Mouse (Mus musculus) hindbrain, embryonic 15.5 days (tissue): Measurements from ENCODE around the gene Lrcol1. TPM values are rescaled to one million over a fixed set of nuclear protein-coding genes. Genes with fewer than 3 reads are reported as not detected.

Source experiments
- ATAC-seq: fragments of 200-750 bp; cut with Nextera tagmentation; 2 replicates; pipeline ENCODE4 v1.8.0; 2017; ENCODE audit warnings: low read depth, moderate number of reproducible peaks, moderate TSS enrichment; ENCODE audit not compliant: low FRiP score
- H3K27ac ChIP-seq: fragments of 300-500 bp; sonication (generic); replicated peaks from 2 replicates; pipeline ENCODE4 v1.5.1; 2015; ENCODE audit warnings: mild to moderate bottlenecking, inconsistent platforms
- H3K27me3 ChIP-seq: fragments of 300-500 bp; sonication (generic); 2 replicates; pipeline ENCODE4 v1.6.1; 2015; ENCODE audit warnings: control low read depth, inconsistent platforms
- H3K36me3 ChIP-seq: fragments of 300-500 bp; sonication (generic); 2 replicates; pipeline ENCODE4 v1.6.1; 2015; ENCODE audit warnings: control low read depth, inconsistent platforms
- H3K4me1 ChIP-seq: fragments of 300-500 bp; sonication (generic); replicated peaks from 2 replicates; pipeline ENCODE4 v1.6.1; 2015; ENCODE audit warnings: control low read depth, inconsistent platforms
- H3K4me2 ChIP-seq: fragments of 300-500 bp; sonication (generic); 2 replicates; pipeline ENCODE4 v1.6.1; 2015; ENCODE audit warnings: moderate library complexity, mild to moderate bottlenecking, inconsistent platforms
- H3K4me3 ChIP-seq: fragments of 300-500 bp; sonication (generic); 2 replicates; pipeline ENCODE4 v1.5.1; 2015; ENCODE audit warnings: mild to moderate bottlenecking, inconsistent platforms
- H3K9ac ChIP-seq: fragments of 300-500 bp; sonication (generic); 2 replicates; pipeline ENCODE4 v1.6.1; 2015; ENCODE audit warnings: inconsistent platforms
- H3K9me3 ChIP-seq: fragments of 300-500 bp; sonication (generic); 2 replicates; pipeline ENCODE4 v1.6.1; 2016; ENCODE audit warnings: control low read depth, inconsistent platforms
- whole genome bisulfite sequencing: fragments of 180-500 bp; shearing (Covaris S2); methylation state at CpG from one replicate; pipeline ENCODE4 v1.1.7; 2015; 5-methylcytosine and 5-hydroxymethylcytosine counted together
- polyA plus RNA-seq: library from polyadenylated mRNA; unstranded; fragments of >200 nt; fragmentation: Nextera tagmentation; extraction: Ambion mirVana; gene quantifications from 2 replicates; pipeline ENCODE4 v1.2.1, GENCODE M21; 2015

Gene Lrcol1
- polyA plus RNA-seq, 1 experiment from 2014 or later = not detected

DNA sequence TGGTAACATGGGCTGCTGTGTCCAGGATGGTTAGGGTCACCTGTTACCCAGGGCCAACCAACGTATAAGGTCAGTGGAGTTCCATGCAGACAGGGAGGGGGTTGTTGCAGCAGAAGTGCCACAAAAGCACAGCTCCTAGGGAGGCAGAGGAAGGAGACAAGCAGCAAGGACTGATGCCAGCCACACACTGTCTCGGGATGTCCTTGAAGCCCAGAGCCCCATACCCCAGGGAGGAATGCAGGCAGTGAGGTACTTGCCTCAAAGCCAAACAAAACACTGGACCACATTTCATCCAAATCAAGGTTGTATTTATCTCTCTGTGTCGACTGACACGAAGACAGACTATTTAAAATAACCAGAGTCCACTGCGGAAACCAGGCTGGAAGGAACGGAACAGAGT is 16.9 kb downstream of the Lrcol1 start:
- Histone ChIP-seq H3K9me3 (no peaks in the 10 kb centered on the region), H3K27ac (no peak overlapping the region), H3K9ac (no peak overlapping the region), H3K4me2 (no peak overlapping the region), H3K27me3 (no peaks in the 10 kb centered on the region), H3K4me3 (no peak overlapping the region), H3K4me1 (peaks cover 13% of the 10 kb centered on the region), H3K36me3 (peaks cover 5% of the 10 kb centered on the region; the same call in 1 of the 2 replicates)
- no peak for ATAC-seq
- 90% methylated on average over 6 of the region's 6 CpGs for WGBS

DNA sequence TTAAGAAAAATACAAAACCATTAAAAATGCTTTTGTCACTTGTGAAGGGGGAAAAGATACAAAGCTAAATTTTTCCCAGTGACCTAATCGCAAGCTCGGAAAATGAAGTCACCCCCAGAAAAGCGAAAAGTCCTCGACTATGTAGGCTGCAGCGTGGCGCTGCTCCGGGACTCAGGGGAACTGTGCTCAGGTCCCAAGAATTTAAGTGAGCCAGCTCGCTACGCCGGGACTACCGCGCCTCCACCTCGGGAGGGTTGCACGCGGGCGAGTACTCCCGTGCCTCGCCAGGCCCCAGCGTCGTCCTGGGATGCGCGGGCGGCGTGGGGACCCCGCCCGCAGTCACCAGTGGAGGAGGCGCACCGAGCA is 18.3 kb downstream of the Lrcol1 start:
- no peaks in the 10 kb centered on the region for H3K9me3 ChIP-seq
- peak overlapping the region; percentile 44 for H3K9ac ChIP-seq
- H3K36me3 ChIP-seq = peaks cover 12% of the 10 kb centered on the region
- peak; percentile 21; the same call in 1 of the 2 replicates for ATAC-seq
- H3K27me3 ChIP-seq = no peaks in the 10 kb centered on the region
- H3K27ac ChIP-seq = 0 out of 2 replicates have a peak overlapping the region, but pooled peaks have one; percentile 28
- H3K4me2 ChIP-seq = peak overlapping the region; percentile 65
- peak overlapping the region; percentile 43 for H3K4me3 ChIP-seq
- WGBS = 3% methylated on average over 28 of the region's 28 CpGs
- peaks cover 13% of the 10 kb centered on the region for H3K4me1 ChIP-seq

DNA sequence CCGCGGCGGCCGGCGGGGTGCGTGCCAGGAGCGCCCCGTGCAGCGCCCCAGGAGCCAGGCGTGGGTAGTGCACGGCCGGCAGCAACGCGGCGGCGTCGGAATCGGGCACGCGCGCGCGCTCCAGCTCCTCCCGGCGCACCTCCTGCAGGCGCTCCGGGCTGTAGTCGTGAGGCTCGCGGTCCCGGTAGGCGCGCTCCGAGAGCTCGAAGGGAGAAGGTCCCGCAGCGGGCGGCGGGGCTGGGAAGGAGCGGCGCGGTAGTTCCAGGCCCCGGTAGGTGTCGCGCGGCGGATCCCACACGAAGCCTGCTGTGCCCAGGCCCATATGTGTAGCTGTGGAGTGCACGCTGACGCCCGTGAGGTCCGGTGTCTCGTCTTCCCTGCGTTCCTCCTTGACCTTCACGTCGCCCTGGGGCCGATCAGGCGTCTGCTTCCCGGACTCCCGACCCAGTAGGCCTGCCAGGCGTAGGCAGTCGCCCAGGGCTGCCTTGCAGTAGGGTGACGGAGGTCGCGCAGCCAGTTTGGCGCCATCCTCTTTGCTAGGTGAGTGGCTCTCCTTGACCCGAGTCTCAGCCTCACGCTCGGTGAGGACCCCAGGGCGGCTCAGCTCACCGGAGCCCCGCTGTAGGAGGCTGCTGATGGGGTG is 18.8 kb downstream of the Lrcol1 start:
- Histone ChIP-seq H3K9ac (peak overlapping the region; percentile 44), H3K27me3 (no peaks in the 10 kb centered on the region), H3K9me3 (no peaks in the 10 kb centered on the region), H3K4me2 (peak overlapping the region; percentile 65), H3K27ac (peak overlapping the region; percentile 28; the same call in 1 of the 2 replicates), H3K4me3 (peak overlapping the region; percentile 43), H3K4me1 (peaks cover 13% of the 10 kb centered on the region), H3K36me3 (peaks cover 12% of the 10 kb centered on the region)
- ATAC-seq = peak; percentile 79
- 3% methylated on average over 71 of the region's 72 CpGs for WGBS

DNA sequence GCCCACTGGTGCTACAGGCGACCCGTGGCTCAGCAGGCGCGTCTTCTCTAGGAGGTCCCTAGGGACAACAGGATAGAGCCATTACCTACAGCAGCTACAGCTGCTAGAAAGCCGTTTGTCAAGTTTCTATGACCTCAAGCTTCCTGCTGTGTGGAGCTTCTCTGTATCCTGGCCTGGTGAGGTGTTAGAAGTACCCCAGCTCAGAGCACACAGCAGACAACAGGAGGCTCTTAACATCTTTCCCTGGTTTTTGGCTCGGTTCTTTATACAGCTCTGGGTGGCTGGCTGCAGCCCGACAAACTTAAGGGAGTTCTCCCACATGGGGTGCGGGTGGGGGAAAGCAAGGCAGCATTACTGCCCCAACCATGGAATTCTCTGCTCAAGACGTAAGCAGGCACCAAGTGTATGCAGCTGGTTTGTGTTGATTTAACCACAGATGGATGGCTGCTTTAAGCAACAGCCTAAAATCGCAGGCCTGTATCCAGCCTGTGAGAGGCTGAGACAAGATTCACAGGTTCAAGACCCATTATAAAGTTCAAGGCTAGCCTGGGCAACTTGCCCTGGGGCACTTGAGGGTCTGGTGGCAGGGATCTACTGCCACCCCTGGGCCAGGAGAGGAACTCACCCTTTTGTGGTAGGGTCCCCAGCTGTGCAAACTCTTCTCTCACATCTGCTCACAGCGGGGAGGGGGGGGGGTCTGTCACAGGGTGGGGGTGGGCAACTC is 19.5 kb downstream of the Lrcol1 start:
- ATAC-seq = peak; percentile 12; the same call in 1 of the 2 replicates

DNA sequence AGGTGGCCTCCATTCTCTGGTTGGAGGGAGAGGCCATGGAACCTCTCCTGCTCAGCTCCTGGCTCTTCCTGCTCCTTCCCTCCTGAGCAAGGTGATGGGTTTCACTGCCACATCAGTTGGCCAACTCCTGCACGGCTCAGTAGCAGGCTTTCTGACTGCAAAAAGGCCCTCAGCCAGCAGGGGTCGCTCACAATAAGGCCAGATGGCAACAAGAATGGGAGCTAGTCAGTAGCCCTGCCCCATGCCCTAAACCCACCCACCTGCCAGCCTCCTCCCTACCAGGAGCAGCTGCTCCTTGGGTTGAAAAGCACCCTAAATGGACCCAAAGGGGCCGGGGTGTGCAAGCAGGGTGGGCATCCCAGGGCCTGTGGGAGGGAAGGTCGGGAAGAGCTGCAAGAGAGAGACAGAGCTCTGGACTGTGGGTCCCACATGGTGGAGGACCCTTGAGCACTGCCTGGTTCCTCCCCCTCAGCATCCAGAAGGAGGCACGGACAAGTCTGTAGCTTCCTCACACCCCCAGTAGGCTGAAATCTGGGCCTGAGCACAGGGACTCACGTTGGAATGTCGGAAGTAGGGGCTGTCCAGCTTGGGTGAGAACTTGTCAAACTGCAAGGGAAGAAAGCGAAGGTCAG is 32.4 kb downstream of the Lrcol1 start:
- no peak overlapping the region for H3K9ac ChIP-seq
- H3K36me3 ChIP-seq = peaks cover 40% of the 10 kb centered on the region
- no peak overlapping the region for H3K27ac ChIP-seq
- H3K27me3 ChIP-seq = no peaks in the 10 kb centered on the region
- H3K9me3 ChIP-seq = no peaks in the 10 kb centered on the region
- no peaks in the 10 kb centered on the region for H3K4me1 ChIP-seq
- H3K4me2 ChIP-seq = no peak overlapping the region
- peak; percentile 62; the same call in 1 of the 2 replicates for ATAC-seq
- no peak overlapping the region for H3K4me3 ChIP-seq
- WGBS = 61% methylated on average over 8 of the region's 8 CpGs

More for the DNA sequence above, 19.5 kb downstream of the Lrcol1 start:
- peaks cover 16% of the 10 kb centered on the region for H3K36me3 ChIP-seq
- H3K9ac ChIP-seq = peak overlapping the region; percentile 44
- no peaks in the 10 kb centered on the region for H3K27me3 ChIP-seq
- peak overlapping the region; percentile 28; the same call in 1 of the 2 replicates for H3K27ac ChIP-seq
- H3K4me1 ChIP-seq = peaks cover 13% of the 10 kb centered on the region
- H3K4me3 ChIP-seq = peak overlapping the region; percentile 43
- H3K9me3 ChIP-seq = no peaks in the 10 kb centered on the region
- 38% methylated on average over 10 of the region's 11 CpGs for WGBS
- H3K4me2 ChIP-seq = peak overlapping the region; percentile 65

DNA sequence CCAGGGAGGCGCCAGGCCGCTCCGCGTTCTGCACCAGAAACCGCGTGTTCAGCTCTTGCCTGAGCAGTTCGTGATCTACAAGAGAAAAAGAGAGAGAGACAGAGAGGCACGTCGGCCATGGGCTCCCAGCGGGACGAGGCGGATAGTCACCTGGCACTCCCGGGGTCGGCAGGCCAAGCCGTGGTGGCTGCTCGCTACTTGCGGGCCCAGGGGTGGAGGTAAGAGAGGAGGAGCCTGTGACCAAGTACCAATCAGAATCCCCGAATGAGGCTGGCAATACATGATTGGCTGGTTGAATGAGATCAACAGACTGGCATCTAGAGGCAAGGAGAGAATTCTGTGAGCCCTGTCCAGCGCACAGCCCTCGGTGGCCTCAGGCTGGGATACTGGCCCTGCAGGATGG is 33.7 kb downstream of the Lrcol1 start:
- Histone ChIP-seq H3K4me1 (no peaks in the 10 kb centered on the region), H3K4me3 (no peak overlapping the region), H3K9me3 (no peaks in the 10 kb centered on the region), H3K9ac (no peak overlapping the region), H3K4me2 (no peak overlapping the region), H3K36me3 (peaks cover 40% of the 10 kb centered on the region), H3K27ac (no peak overlapping the region), H3K27me3 (no peaks in the 10 kb centered on the region)
- WGBS = 32% methylated on average over 20 of the region's 20 CpGs
- ATAC-seq = peak; percentile 42; the same call in 1 of the 2 replicates

DNA sequence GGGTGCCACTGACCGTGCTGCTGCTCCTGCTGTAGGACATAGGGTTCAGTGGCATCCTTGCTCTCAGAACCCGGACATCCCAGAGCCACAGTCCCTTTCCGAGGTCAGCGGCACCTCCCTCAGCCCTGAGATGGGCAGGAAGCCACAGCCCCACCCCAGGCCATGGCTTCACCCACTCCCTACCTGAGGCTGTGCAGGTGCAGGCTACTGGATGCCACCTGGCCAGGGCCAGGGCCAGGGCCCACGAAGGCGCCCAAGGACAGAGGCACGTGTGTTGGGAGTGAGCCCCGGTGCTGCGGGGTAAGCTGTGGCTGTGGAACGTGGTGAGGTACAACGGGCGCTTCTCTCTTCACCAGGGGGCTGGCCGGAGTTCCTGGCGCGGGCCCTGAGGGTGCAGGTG is 34.6 kb downstream of the Lrcol1 start:
- Histone ChIP-seq H3K9ac (no peak overlapping the region), H3K4me3 (no peak overlapping the region), H3K36me3 (peaks cover 36% of the 10 kb centered on the region), H3K4me2 (no peak overlapping the region), H3K9me3 (no peaks in the 10 kb centered on the region), H3K4me1 (peaks cover 4% of the 10 kb centered on the region; the same call in 1 of the 2 replicates), H3K27me3 (no peaks in the 10 kb centered on the region), H3K27ac (no peak overlapping the region)
- WGBS = 89% methylated on average over 14 of the region's 15 CpGs
- ATAC-seq = peak; percentile 24; the same call in 1 of the 2 replicates

DNA sequence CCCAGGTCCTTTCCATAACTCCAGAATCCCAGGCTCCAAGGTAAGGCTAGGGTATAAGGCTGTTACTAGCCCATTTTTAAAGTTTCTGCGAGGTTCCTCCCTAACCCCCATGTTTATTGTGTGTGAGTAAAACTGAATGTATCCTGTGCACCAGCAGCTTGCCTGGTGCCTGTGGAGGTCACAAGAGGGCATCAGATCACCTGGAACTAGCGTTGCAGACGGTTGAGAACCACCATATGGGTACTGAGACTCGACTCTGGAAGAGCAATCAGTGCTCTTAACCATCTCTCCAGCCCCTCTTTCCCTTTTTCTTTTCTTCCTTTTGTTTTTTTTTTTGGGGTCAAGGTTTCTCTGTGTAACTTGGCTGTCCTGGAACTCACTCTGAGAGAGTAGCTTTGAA is 35.3 kb downstream of the Lrcol1 start:
- 87% methylated on average over 4 of the region's 4 CpGs for WGBS
- no peak for ATAC-seq
- peaks cover 35% of the 10 kb centered on the region for H3K36me3 ChIP-seq

DNA sequence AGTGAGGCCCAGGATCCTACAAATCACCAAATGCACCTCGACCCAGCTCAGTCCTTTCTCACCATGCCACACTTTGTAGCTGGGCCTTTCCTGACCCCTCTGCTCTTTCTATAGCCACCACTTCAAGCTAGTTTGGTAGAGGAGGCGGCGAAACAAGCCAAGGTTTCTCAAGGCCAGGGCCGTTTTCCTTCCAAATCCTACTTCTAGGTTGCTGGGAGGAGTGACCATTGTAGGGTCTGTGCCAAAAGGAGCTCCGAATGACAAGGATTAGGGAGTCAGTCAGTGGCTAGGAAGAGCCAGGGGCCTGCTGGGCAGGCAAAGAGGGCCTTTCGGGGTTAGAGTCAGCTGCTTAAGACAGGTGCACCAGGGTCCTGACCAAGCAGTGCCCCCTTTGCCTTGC is 40.0 kb downstream of the Lrcol1 start:
- no peak overlapping the region for H3K4me3 ChIP-seq
- 82% methylated on average over 6 of the region's 6 CpGs for WGBS
- no peak for ATAC-seq

More for the DNA sequence above, 35.3 kb downstream of the Lrcol1 start:
- H3K4me1 ChIP-seq = peaks cover 12% of the 10 kb centered on the region
- H3K4me3 ChIP-seq = no peak overlapping the region
- no peaks in the 10 kb centered on the region for H3K27me3 ChIP-seq
- H3K27ac ChIP-seq = no peak overlapping the region
- H3K9ac ChIP-seq = no peak overlapping the region
- no peak overlapping the region for H3K4me2 ChIP-seq
- H3K9me3 ChIP-seq = no peaks in the 10 kb centered on the region

DNA sequence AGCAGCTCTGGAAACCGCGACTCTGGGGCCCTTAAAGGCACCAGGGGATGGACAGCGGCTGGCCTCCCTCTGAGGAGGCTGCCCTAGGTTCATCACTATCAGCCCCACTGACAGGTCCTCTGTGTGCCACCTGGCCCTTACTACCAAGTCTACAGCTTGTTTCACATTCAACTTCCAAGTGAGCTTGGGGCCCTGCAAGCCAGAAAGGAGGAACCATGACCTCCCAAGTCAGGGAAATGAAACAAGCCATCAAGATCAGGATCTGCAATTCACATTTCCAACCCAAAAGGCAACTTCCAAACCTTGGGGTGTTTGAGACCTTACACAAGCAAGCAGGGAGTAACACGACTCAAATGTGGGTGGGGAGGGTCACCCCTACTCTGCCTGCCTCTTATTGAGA is 40.7 kb downstream of the Lrcol1 start:
- Histone ChIP-seq H3K4me3 (peak overlapping the region; percentile 65), H3K9ac (no peak overlapping the region)

More for the DNA sequence above, 40.0 kb downstream of the Lrcol1 start:
- H3K27ac ChIP-seq = no peak overlapping the region
- H3K4me1 ChIP-seq = peaks cover 36% of the 10 kb centered on the region
- no peak overlapping the region for H3K9ac ChIP-seq
- H3K4me2 ChIP-seq = peak overlapping the region; percentile 60
- H3K9me3 ChIP-seq = no peaks in the 10 kb centered on the region
- H3K36me3 ChIP-seq = no peaks in the 10 kb centered on the region
- H3K27me3 ChIP-seq = 0 out of 2 replicates have a peak, but pooled peaks cover 5% of the 10 kb centered on the region

DNA sequence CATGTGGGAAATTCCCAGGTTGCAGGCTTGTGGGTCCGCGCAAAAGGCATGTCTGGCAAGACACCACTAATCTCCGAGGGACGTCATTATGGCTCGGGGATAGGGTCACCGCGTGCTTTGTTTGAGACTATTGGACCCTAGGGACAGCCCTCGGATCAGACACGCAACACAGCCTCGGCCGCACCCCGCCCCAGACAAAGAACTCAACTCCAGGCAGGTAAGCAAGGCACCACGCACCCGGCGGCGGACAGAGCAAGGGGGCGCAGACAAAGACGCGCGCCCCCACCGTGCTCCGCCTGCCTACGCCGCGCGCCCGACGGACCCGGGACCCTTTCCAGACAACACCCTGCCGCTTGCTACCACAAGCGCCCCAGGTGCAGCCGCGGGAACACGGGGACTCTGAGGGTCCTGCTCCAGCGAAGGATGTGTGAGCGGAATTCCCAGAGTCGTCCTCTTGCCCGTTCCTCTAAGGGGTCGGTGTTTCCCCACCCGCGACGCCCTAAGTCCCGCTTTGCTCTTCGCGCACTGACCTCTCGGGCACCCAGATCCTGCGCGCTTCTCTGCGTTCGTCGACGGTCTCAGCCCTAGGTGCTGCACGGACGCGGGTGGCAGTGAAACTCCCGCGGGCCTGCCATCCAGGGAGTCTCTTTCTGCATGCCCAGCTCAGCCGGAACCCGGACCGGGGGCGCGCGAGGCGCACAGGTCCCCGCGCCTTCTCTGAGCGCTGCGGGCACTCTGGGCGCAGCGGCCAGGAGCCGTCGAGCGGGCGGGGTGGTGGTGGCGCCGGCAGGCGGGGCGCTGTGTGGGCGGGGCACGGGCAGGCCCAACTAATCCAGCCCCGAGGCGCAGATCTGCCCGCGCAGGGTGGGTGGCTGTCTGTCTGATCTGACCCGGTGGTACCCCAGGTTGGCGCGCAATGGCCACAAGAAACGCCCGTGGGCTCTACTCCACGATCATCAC is 42.1 kb downstream of the Lrcol1 start:
- peaks cover 36% of the 10 kb centered on the region for H3K4me1 ChIP-seq
- 1% methylated on average over 87 of the region's 90 CpGs for WGBS
- 0 out of 2 replicates have a peak, but pooled peaks cover 5% of the 10 kb centered on the region for H3K27me3 ChIP-seq
- H3K27ac ChIP-seq = peak overlapping the region; percentile 61
- H3K4me2 ChIP-seq = peak overlapping the region; percentile 60
- ATAC-seq = peak; percentile 82
- H3K9ac ChIP-seq = peak overlapping the region; percentile 61
- H3K36me3 ChIP-seq = no peaks in the 10 kb centered on the region
- peak overlapping the region; percentile 65 for H3K4me3 ChIP-seq
- no peaks in the 10 kb centered on the region for H3K9me3 ChIP-seq

More for the DNA sequence above, 40.7 kb downstream of the Lrcol1 start:
- Histone ChIP-seq H3K4me1 (peaks cover 36% of the 10 kb centered on the region), H3K4me2 (peak overlapping the region; percentile 60), H3K27me3 (0 out of 2 replicates have a peak, but pooled peaks cover 5% of the 10 kb centered on the region), H3K27ac (no peak overlapping the region), H3K9me3 (no peaks in the 10 kb centered on the region), H3K36me3 (no peaks in the 10 kb centered on the region)
- 56% methylated on average over 4 of the region's 4 CpGs for WGBS
- no peak for ATAC-seq
